Mouse (Mus musculus): Measurements from ENCODE around the gene Slc12a4. TPM values are rescaled to one million over a fixed set of nuclear protein-coding genes. Genes with fewer than 3 reads are reported as not detected.
"Not testable (repeated sequence)": the region's sequence is repeated elsewhere in the genome, so short reads cannot be mapped to it uniquely, and the experiment has no call there.

Slc12a4 gene
- polyA plus RNA-seq, 1 experiment from 2014 or later, result 25.8 TPM

GRCm38 (mm10) chr8:105988546-105988945 is 22.6 kb upstream of the Slc12a4 start:
- no peaks in the 10 kb centered on the region for H3K9me3 ChIP-seq (ENCODE audit: control insufficient read depth, low read length)
- WGBS, result 84% methylated on average over 11 of the region's 11 CpGs
- no peaks in the 10 kb centered on the region for H3K36me3 ChIP-seq (ENCODE audit: control insufficient read depth, insufficient read depth, low read length)
- no peak overlapping the region for H3K4me2 ChIP-seq
- peaks cover 4% of the 10 kb centered on the region; the same call in 1 of the 2 replicates for H3K4me1 ChIP-seq (replicated peaks; ENCODE audit: control insufficient read depth, insufficient read depth, low read length)
- H3K27ac ChIP-seq (ENCODE audit: low read depth, low read length), result no peak overlapping the region
- no peak for DNase-seq (ENCODE audit: low spot score)
- no peak overlapping the region for H3K9ac ChIP-seq (ENCODE audit: low read depth, low read length)
- H3K4me3 ChIP-seq (ENCODE audit: low read depth, low read length), result no peak overlapping the region
- ATAC-seq (replicated peaks; ENCODE audit: low FRiP score), result no peak
- H3K27me3 ChIP-seq (replicated peaks; ENCODE audit: control insufficient read depth, insufficient read depth, low read length), result peaks cover 3% of the 10 kb centered on the region; the same call in 1 of the 2 replicates

GRCm38 (mm10) chr8:105983406-105983805 is 17.5 kb upstream of the Slc12a4 start:
- H3K4me2 ChIP-seq; DNase-seq (ENCODE audit: low spot score); H3K36me3 ChIP-seq (ENCODE audit: control insufficient read depth, insufficient read depth, low read length); H3K9me3 ChIP-seq (ENCODE audit: control insufficient read depth, low read length); H3K4me1 ChIP-seq (replicated peaks; ENCODE audit: control insufficient read depth, insufficient read depth, low read length); H3K4me3 ChIP-seq (ENCODE audit: low read depth, low read length); ATAC-seq (replicated peaks; ENCODE audit: low FRiP score); H3K9ac ChIP-seq (ENCODE audit: low read depth, low read length); H3K27ac ChIP-seq (ENCODE audit: low read depth, low read length); H3K27me3 ChIP-seq (replicated peaks; ENCODE audit: control insufficient read depth, insufficient read depth, low read length): not testable (repeated sequence)
- WGBS, result 61% methylated on average over 11 of the region's 11 CpGs

GRCm38 (mm10) chr8:105981146-105981545 is 15.2 kb upstream of the Slc12a4 start:
- WGBS, result 88% methylated on average over 1 of the region's 1 CpGs
- ATAC-seq (replicated peaks; ENCODE audit: low FRiP score) (no peak), DNase-seq (ENCODE audit: low spot score) (no peak)
- Histone ChIP-seq H3K36me3 (ENCODE audit: control insufficient read depth, insufficient read depth, low read length) (no peaks in the 10 kb centered on the region), H3K9ac (ENCODE audit: low read depth, low read length) (no peak overlapping the region), H3K4me2 (no peak overlapping the region), H3K9me3 (ENCODE audit: control insufficient read depth, low read length) (no peaks in the 10 kb centered on the region), H3K4me3 (ENCODE audit: low read depth, low read length) (no peak overlapping the region), H3K27me3 (replicated peaks; ENCODE audit: control insufficient read depth, insufficient read depth, low read length) (no peaks in the 10 kb centered on the region), H3K4me1 (replicated peaks; ENCODE audit: control insufficient read depth, insufficient read depth, low read length) (no peaks in the 10 kb centered on the region; the same call in 1 of the 2 replicates), H3K27ac (ENCODE audit: low read depth, low read length) (no peak overlapping the region)

GRCm38 (mm10) chr8:105979325-105979724 is 13.4 kb upstream of the Slc12a4 start, which contains the start of gene Dpep3:
TSS of gene Dpep3 (minus strand) at chr8:105979429.
- H3K4me1 ChIP-seq (replicated peaks; ENCODE audit: control insufficient read depth, insufficient read depth, low read length), result no peaks in the 10 kb centered on the region; the same call in 1 of the 2 replicates
- no peak within 1 kb of the TSS for H3K4me2 ChIP-seq
- H3K27me3 ChIP-seq (replicated peaks; ENCODE audit: control insufficient read depth, insufficient read depth, low read length), result no peaks in the 10 kb centered on the region
- H3K9me3 ChIP-seq (ENCODE audit: control insufficient read depth, low read length), result no peaks in the 10 kb centered on the region
- no peak within 1 kb of the TSS for H3K4me3 ChIP-seq (ENCODE audit: low read depth, low read length)
- no peak within 1 kb of the TSS for H3K27ac ChIP-seq (ENCODE audit: low read depth, low read length)
- DNase-seq (ENCODE audit: low spot score) (no peak), ATAC-seq (replicated peaks; ENCODE audit: low FRiP score) (no peak)
- 93% methylated on average over 15 of the region's 15 CpGs for WGBS
- no peak within 1 kb of the TSS for H3K9ac ChIP-seq (ENCODE audit: low read depth, low read length)
- no peaks in the 10 kb centered on the region for H3K36me3 ChIP-seq (ENCODE audit: control insufficient read depth, insufficient read depth, low read length)

GRCm38 (mm10) chr8:105975363-105975762 is 9.5 kb upstream of the Slc12a4 start:
- 73% methylated on average over 7 of the region's 7 CpGs for WGBS
- no peak overlapping the region for H3K4me2 ChIP-seq
- ATAC-seq (replicated peaks; ENCODE audit: low FRiP score) (no peak), DNase-seq (ENCODE audit: low spot score) (no peak)
- no peak overlapping the region for H3K27ac ChIP-seq (ENCODE audit: low read depth, low read length)
- H3K4me3 ChIP-seq (ENCODE audit: low read depth, low read length), result no peak overlapping the region
- H3K9ac ChIP-seq (ENCODE audit: low read depth, low read length), result no peak overlapping the region
- no peaks in the 10 kb centered on the region for H3K36me3 ChIP-seq (ENCODE audit: control insufficient read depth, insufficient read depth, low read length)
- H3K27me3 ChIP-seq (replicated peaks; ENCODE audit: control insufficient read depth, insufficient read depth, low read length), result no peaks in the 10 kb centered on the region
- H3K4me1 ChIP-seq (replicated peaks; ENCODE audit: control insufficient read depth, insufficient read depth, low read length), result no peaks in the 10 kb centered on the region; the same call in 1 of the 2 replicates
- H3K9me3 ChIP-seq (ENCODE audit: control insufficient read depth, low read length), result no peaks in the 10 kb centered on the region

- no peak overlapping the region for H3K4me2 ChIP-seq
- no peak overlapping the region for H3K27ac ChIP-seq (ENCODE audit: low read depth, low read length)
- ATAC-seq (replicated peaks; ENCODE audit: low FRiP score) (no peak), DNase-seq (ENCODE audit: low spot score) (no peak)
- H3K9me3 ChIP-seq (ENCODE audit: control insufficient read depth, low read length), result no peaks in the 10 kb centered on the region
- peaks cover 7% of the 10 kb centered on the region for H3K4me1 ChIP-seq (replicated peaks; ENCODE audit: control insufficient read depth, insufficient read depth, low read length)
- no peaks in the 10 kb centered on the region for H3K36me3 ChIP-seq (ENCODE audit: control insufficient read depth, insufficient read depth, low read length)
- H3K27me3 ChIP-seq (replicated peaks; ENCODE audit: control insufficient read depth, insufficient read depth, low read length), result no peaks in the 10 kb centered on the region
- WGBS, result 79% methylated on average over 8 of the region's 8 CpGs
- no peak overlapping the region for H3K4me3 ChIP-seq (ENCODE audit: low read depth, low read length)
- H3K9ac ChIP-seq (ENCODE audit: low read depth, low read length), result no peak overlapping the region
These were observed 5.3 kb upstream of the Slc12a4 start for GRCm38 (mm10) chr8:105971019-105971720.

GRCm38 (mm10) chr8:105969367-105969766 is 3.5 kb upstream of the Slc12a4 start:
- Histone ChIP-seq H3K36me3 (ENCODE audit: control insufficient read depth, insufficient read depth, low read length) (no peaks in the 10 kb centered on the region), H3K27me3 (replicated peaks; ENCODE audit: control insufficient read depth, insufficient read depth, low read length) (no peaks in the 10 kb centered on the region), H3K27ac (ENCODE audit: low read depth, low read length) (no peak overlapping the region), H3K9ac (ENCODE audit: low read depth, low read length) (no peak overlapping the region), H3K9me3 (ENCODE audit: control insufficient read depth, low read length) (no peaks in the 10 kb centered on the region), H3K4me2 (no peak overlapping the region), H3K4me3 (ENCODE audit: low read depth, low read length) (no peak overlapping the region), H3K4me1 (replicated peaks; ENCODE audit: control insufficient read depth, insufficient read depth, low read length) (peaks cover 15% of the 10 kb centered on the region)
- ATAC-seq (replicated peaks; ENCODE audit: low FRiP score) (no peak), DNase-seq (ENCODE audit: low spot score) (no peak)
- WGBS, result 87% methylated on average over 1 of the region's 1 CpGs

- H3K4me3 ChIP-seq (ENCODE audit: low read depth, low read length), result peak overlapping the region; percentile 89
- WGBS, result 4% methylated on average over 19 of the region's 19 CpGs
- H3K4me1 ChIP-seq (replicated peaks; ENCODE audit: control insufficient read depth, insufficient read depth, low read length), result peaks cover 26% of the 10 kb centered on the region
- peak; percentile 78 for ATAC-seq (replicated peaks; ENCODE audit: low FRiP score)
- H3K4me2 ChIP-seq, result peak overlapping the region; percentile 93
- no peaks in the 10 kb centered on the region for H3K9me3 ChIP-seq (ENCODE audit: control insufficient read depth, low read length)
- DNase-seq (ENCODE audit: low spot score), result peak; percentile 79
- no peaks in the 10 kb centered on the region for H3K36me3 ChIP-seq (ENCODE audit: control insufficient read depth, insufficient read depth, low read length)
- no peaks in the 10 kb centered on the region for H3K27me3 ChIP-seq (replicated peaks; ENCODE audit: control insufficient read depth, insufficient read depth, low read length)
- H3K27ac ChIP-seq (ENCODE audit: low read depth, low read length), result peak overlapping the region; percentile 95
- H3K9ac ChIP-seq (ENCODE audit: low read depth, low read length), result peak overlapping the region; percentile 90
These were observed 905 bp upstream of the Slc12a4 start for GRCm38 (mm10) chr8:105966692-105967311.

Measured in liver, embryonic 11.5 days (tissue).